ENCODE assay signal across 8 mouse cellular contexts in the genomic region with DNA sequence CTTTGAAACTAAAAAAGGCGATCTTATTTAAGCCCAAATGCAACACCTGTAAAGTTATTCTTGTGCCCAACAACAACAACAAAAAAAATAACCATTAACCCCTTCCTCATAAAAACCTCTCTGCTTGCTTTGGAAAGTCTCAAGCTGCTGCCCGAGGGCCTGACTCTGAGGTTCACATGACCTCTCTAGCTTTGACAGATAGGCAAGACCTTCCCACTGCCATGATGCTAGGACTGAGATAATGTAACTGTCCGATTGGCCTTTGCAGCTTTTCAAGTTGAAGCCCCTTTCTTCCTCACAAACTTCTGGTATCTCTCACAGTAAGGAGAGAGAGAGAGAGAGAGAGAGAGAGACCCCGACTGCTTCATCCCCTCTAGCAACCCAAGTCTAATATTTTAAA. TPM values are rescaled to one million over a fixed set of nuclear protein-coding genes. Genes with fewer than 3 reads are reported as not detected.
DNase-seq lines count a peak whose midpoint lies in the region; ATAC-seq and TF ChIP-seq lines count a peak whose summit lies in the region.
"Had no signal": no experiment of that assay in that cellular context is flagged by ENCODE, and none has a peak within 500 bp of the region (broad histone marks: within the 10 kb centered on the region; RNA-seq: fewer than 3 reads in every experiment).

No protein-coding gene starts in this region.

- peaks cover 11% of the 10 kb centered on the region; the same call in 1 of the 2 replicates for H3K36me3 ChIP-seq in intestine, embryonic 14.5 days (ENCODE audit: control insufficient read depth, insufficient read depth, low read length)
- H3K36me3 ChIP-seq in intestine, postnatal 0 days (ENCODE audit: control insufficient read depth, insufficient read depth), result no peaks in the 10 kb centered on the region
- peaks cover 64% of the 10 kb centered on the region for H3K36me3 ChIP-seq in G1E (replicated peaks)
- H3K36me3 ChIP-seq in liver, embryonic 14.5 days (replicated peaks; ENCODE audit: control insufficient read depth, insufficient read depth, low read depth), result peaks cover 6% of the 10 kb centered on the region

- no peak overlapping the region for H3K27ac ChIP-seq in intestine, embryonic 14.5 days (ENCODE audit: low read depth)
- H3K27ac ChIP-seq in intestine, postnatal 0 days (ENCODE audit: low read depth, low read length), result no peak overlapping the region
- H3K27ac ChIP-seq in bone marrow macrophage, adult 2 months (ENCODE audit: insufficient read depth, low read depth, low read length), result peak overlapping the region; percentile 16; the same call in 1 of the 2 replicates
- no peak overlapping the region; the same call in 1 of the 2 replicates for H3K27ac ChIP-seq in liver, embryonic 14.5 days

- TF ChIP-seq EP300 in liver, embryonic 14.5 days (IDR thresholded peaks at IDR 0.05; ENCODE audit: low read depth), result no peak

- DNase-seq in intestine, embryonic 14.5 days (ENCODE audit: low spot score), result peak; percentile 48
- DNase-seq in G1E (ENCODE audit: low spot score), result no peak
- no peak for DNase-seq in liver, embryonic 14.5 days (ENCODE audit: low read depth in 3 of 3, low spot score in 3 of 3)
- DNase-seq in urinary bladder, adult 18-20 months (ENCODE audit: low spot score in 2 of 2), result no peak
- DNase-seq in adrenal gland, postnatal 10 days, result no peak
- DNase-seq: left cerebral cortex, postnatal 4 days had no signal

- WGBS in intestine, embryonic 14.5 days, result 54% methylated on average over 4 of the region's 4 CpGs
- 52% methylated on average over 4 of the region's 4 CpGs for WGBS in intestine, postnatal 0 days
- WGBS in liver, embryonic 14.5 days (ENCODE audit: insufficient replicate concordance), result 10% methylated on average over 4 of the region's 4 CpGs

- ATAC-seq in intestine, embryonic 14.5 days (replicated peaks; ENCODE audit: low FRiP score, low TSS enrichment, low read depth), result no peak
- ATAC-seq in intestine, postnatal 0 days, result no peak
- no peak for ATAC-seq in G1E (ENCODE audit: extremely low read depth, insufficient number of reproducible peaks, low FRiP score, poor library complexity, severe bottlenecking)
- ATAC-seq in liver, embryonic 14.5 days (ENCODE audit: insufficient read depth), result peak; percentile 67

- H3K4me1 ChIP-seq in intestine, embryonic 14.5 days (replicated peaks; ENCODE audit: control insufficient read depth, insufficient read depth, low read length), result peaks cover 18% of the 10 kb centered on the region
- no peaks in the 10 kb centered on the region for H3K4me1 ChIP-seq in intestine, postnatal 0 days (replicated peaks; ENCODE audit: control insufficient read depth, insufficient read depth, low read length)
- peaks cover 75% of the 10 kb centered on the region for H3K4me1 ChIP-seq in G1E (ENCODE audit: insufficient read depth, low read depth, low read length)
- peaks cover 47% of the 10 kb centered on the region for H3K4me1 ChIP-seq in bone marrow macrophage, adult 2 months (ENCODE audit: control insufficient read depth, insufficient read depth, low read length)
- H3K4me1 ChIP-seq in liver, embryonic 14.5 days (replicated peaks; ENCODE audit: control insufficient read depth in 2 of 2, insufficient read depth in 2 of 2, low read length in 1 of 2), result peaks cover 29 to 49% of the 10 kb centered on the region in 2 experiments

- no peak for TF ChIP-seq CTCF in intestine, postnatal 0 days (IDR thresholded peaks at IDR 0.05; ENCODE audit: low read depth)
- TF ChIP-seq CTCF in G1E (IDR thresholded peaks at IDR 0.05; ENCODE audit: low read depth, low read length), result no peak
- no peak for TF ChIP-seq CTCF in bone marrow macrophage, adult 2 months (IDR thresholded peaks at IDR 0.05; ENCODE audit: low read depth, low read length)
- no peak for TF ChIP-seq CTCF in liver, embryonic 14.5 days (IDR thresholded peaks at IDR 0.05; ENCODE audit: low read depth)

- H3K4me2 ChIP-seq in intestine, embryonic 14.5 days (ENCODE audit: low read length), result no peak overlapping the region
- no peak overlapping the region for H3K4me2 ChIP-seq in intestine, postnatal 0 days (replicated peaks; ENCODE audit: low read depth)
- peak overlapping the region; percentile 42 for H3K4me2 ChIP-seq in liver, embryonic 14.5 days (ENCODE audit: low read depth)

- H3K9ac ChIP-seq in intestine, embryonic 14.5 days (ENCODE audit: low read length), result no peak overlapping the region
- H3K9ac ChIP-seq in intestine, postnatal 0 days (ENCODE audit: low read depth, low read length), result no peak overlapping the region
- no peak overlapping the region for H3K9ac ChIP-seq in liver, embryonic 14.5 days (replicated peaks)

- H3K9me3 ChIP-seq in intestine, embryonic 14.5 days (ENCODE audit: control insufficient read depth, low read length), result no peaks in the 10 kb centered on the region
- no peaks in the 10 kb centered on the region for H3K9me3 ChIP-seq in intestine, postnatal 0 days (ENCODE audit: control insufficient read depth)
- no peaks in the 10 kb centered on the region for H3K9me3 ChIP-seq in G1E (replicated peaks)
- no peaks in the 10 kb centered on the region for H3K9me3 ChIP-seq in liver, embryonic 14.5 days (ENCODE audit: control insufficient read depth, low read length)

- H3K27me3 ChIP-seq in intestine, embryonic 14.5 days (replicated peaks; ENCODE audit: control insufficient read depth, insufficient read depth, low read length), result peaks cover 11% of the 10 kb centered on the region; the same call in 1 of the 2 replicates
- H3K27me3 ChIP-seq in intestine, postnatal 0 days (replicated peaks; ENCODE audit: control insufficient read depth, insufficient read depth, low read length), result peaks cover 25% of the 10 kb centered on the region; the same call in 1 of the 2 replicates
- H3K27me3 ChIP-seq in G1E (ENCODE audit: insufficient read depth, low read length), result no peaks in the 10 kb centered on the region
- no peaks in the 10 kb centered on the region for H3K27me3 ChIP-seq in liver, embryonic 14.5 days (ENCODE audit: control insufficient read depth, insufficient read depth, low read length)

- TF ChIP-seq POLR2A in bone marrow macrophage, adult 2 months (IDR thresholded peaks at IDR 0.05; ENCODE audit: borderline replicate concordance, low read depth, low read length), result no peak

- H3K4me3 ChIP-seq in intestine, embryonic 14.5 days (ENCODE audit: low read depth, low read length), result no peak overlapping the region
- no peak overlapping the region for H3K4me3 ChIP-seq in intestine, postnatal 0 days (ENCODE audit: low read depth, low read length)
- peak overlapping the region; percentile 11; the same call in 1 of the 2 replicates for H3K4me3 ChIP-seq in G1E (ENCODE audit: low read depth, low read length)
- H3K4me3 ChIP-seq in bone marrow macrophage, adult 2 months (ENCODE audit: insufficient read depth, low read length), result no peak overlapping the region
- H3K4me3 ChIP-seq in liver, embryonic 14.5 days (ENCODE audit: insufficient read depth in 1 of 2, low read depth in 2 of 2, low read length in 2 of 2), result no peak overlapping the region

RNA-seq across cellular contexts. Expression of a gene that starts 16.2 kb away (rescaled TPM):
- polyA plus RNA-seq in intestine, embryonic 14.5 days (2014; fragmentation: Nextera tagmentation; extraction: Ambion mirVana), result 44.5 and 49.2 TPM in 2 replicates
- polyA plus RNA-seq in intestine, postnatal 0 days (2015; fragmentation: Nextera tagmentation; extraction: Ambion mirVana), result 13.1 and 14.2 TPM in 2 replicates
- total RNA-seq in G1E (2014; fragmentation: Nextera tagmentation) (185 and 216 TPM in 2 replicates), G1E (2017) (65.6 and 79.0 TPM in 2 replicates)
- polyA plus RNA-seq in G1E (2012), result 4.8 and 5.6 TPM in 2 replicates
- polyA plus RNA-seq in bone marrow macrophage, adult 2 months (2012; ENCODE audit: insufficient read depth, insufficient read length, missing spikeins), result 368 and 388 TPM in 2 replicates
- 3.9 and 5.7 TPM in 2 replicates for polyA plus RNA-seq in liver, embryonic 14.5 days (2012; rRNA removed)
- 9.9 and 11.4 TPM in 2 replicates for polyA plus RNA-seq in liver, embryonic 14.5 days (2014; fragmentation: Nextera tagmentation; extraction: Ambion mirVana)
- 100 to 1,000 TPM; 129 to 138 TPM for total RNA-seq in adrenal gland, postnatal 10 days (2021)
